Mouse (Mus musculus) retina, embryonic 14.5 days (tissue): ENCODE measurements at regions not wholly inside any gene's neighbourhood (a gene's known extent, or its start where the extent isn't known, plus 50 kb on each side); places are given as distances from the start of the nearest gene placed in this dataset.

Source experiments
- DNase-seq: peaks from one replicate; pipeline ENCODE4 v3.0.0-alpha.2; 2015; ENCODE audit warnings: low spot score

- DNase-seq, result no peak
Observed at GRCm38 (mm10) chr5:39841186-39841585, 85.9 kb upstream of the Hs3st1 start.

- no peak for DNase-seq
Observed at GRCm38 (mm10) chr5:39840576-39840975, 85.3 kb upstream of the Hs3st1 start.

GRCm38 (mm10) chr5:39832565-39832964, 77.3 kb upstream of the Hs3st1 start:
- no peak for DNase-seq

GRCm38 (mm10) chr5:39824680-39825079, 69.4 kb upstream of the Hs3st1 start:
- no peak for DNase-seq

GRCm38 (mm10) chr5:39806643-39807042, 51.4 kb upstream of the Hs3st1 start:
- no peak for DNase-seq
